Mouse (Mus musculus): ENCODE results near the gene Olfr309. TPM values are rescaled to one million over a fixed set of nuclear protein-coding genes. Genes with fewer than 3 reads are reported as not detected.

Olfr309 gene
- polyA plus RNA-seq, 1 experiment from 2014 or later: not detected

Small RNA genes within 50 kb of the gene (microRNA-seq; reads per million reads assigned to microRNA genes)
- not detected for gene Gm23192 (ENCODE audit: insufficient number of aligned reads)

Other genes starting within 250 kb of the Olfr309 start
- gene Vmn2r75, start 141.9 kb downstream of the Olfr309 start, polyA plus RNA-seq (2014; fragmentation: Nextera tagmentation; extraction: Ambion mirVana): not detected in 2 replicates
- not detected in 2 replicates for gene Vmn2r76, start 67.4 kb downstream of the Olfr309 start, polyA plus RNA-seq (2014; fragmentation: Nextera tagmentation; extraction: Ambion mirVana)
- not detected in 2 replicates for gene Olfr310, start 36.5 kb downstream of the Olfr309 start, polyA plus RNA-seq (2014; fragmentation: Nextera tagmentation; extraction: Ambion mirVana)
- gene Olfr308, start 11.9 kb upstream of the Olfr309 start, polyA plus RNA-seq (2014; fragmentation: Nextera tagmentation; extraction: Ambion mirVana): not detected in 2 replicates
- not detected in 2 replicates for gene Olfr307, start 23.9 kb upstream of the Olfr309 start, polyA plus RNA-seq (2014; fragmentation: Nextera tagmentation; extraction: Ambion mirVana)
- gene Olfr305, start 53.2 kb upstream of the Olfr309 start, polyA plus RNA-seq (2014; fragmentation: Nextera tagmentation; extraction: Ambion mirVana): not detected in 2 replicates
- not detected in 2 replicates for gene Olfr304, start 73.0 kb upstream of the Olfr309 start, polyA plus RNA-seq (2014; fragmentation: Nextera tagmentation; extraction: Ambion mirVana)
- gene Olfr303, start 84.1 kb upstream of the Olfr309 start, polyA plus RNA-seq (2014; fragmentation: Nextera tagmentation; extraction: Ambion mirVana): not detected in 2 replicates
- gene Olfr301, start 90.1 kb upstream of the Olfr309 start, polyA plus RNA-seq (2014; fragmentation: Nextera tagmentation; extraction: Ambion mirVana): not detected in 2 replicates
- not detected in 2 replicates for gene Olfr299, start 146.2 kb upstream of the Olfr309 start, polyA plus RNA-seq (2014; fragmentation: Nextera tagmentation; extraction: Ambion mirVana)
- gene Olfr298, start 178.8 kb upstream of the Olfr309 start, polyA plus RNA-seq (2014; fragmentation: Nextera tagmentation; extraction: Ambion mirVana): not detected in 2 replicates
- gene Olfr297, start 206.3 kb upstream of the Olfr309 start, polyA plus RNA-seq (2014; fragmentation: Nextera tagmentation; extraction: Ambion mirVana): not detected in 2 replicates